Mouse (Mus musculus): ENCODE measurements around the gene Cbr2. TPM values are rescaled to one million over a fixed set of nuclear protein-coding genes. Genes with fewer than 3 reads are reported as not detected.

The Cbr2 gene
- total RNA-seq, 4 experiments from 2014 or later, result 0.99 to 2.7 (median 1.9) TPM

DNA sequence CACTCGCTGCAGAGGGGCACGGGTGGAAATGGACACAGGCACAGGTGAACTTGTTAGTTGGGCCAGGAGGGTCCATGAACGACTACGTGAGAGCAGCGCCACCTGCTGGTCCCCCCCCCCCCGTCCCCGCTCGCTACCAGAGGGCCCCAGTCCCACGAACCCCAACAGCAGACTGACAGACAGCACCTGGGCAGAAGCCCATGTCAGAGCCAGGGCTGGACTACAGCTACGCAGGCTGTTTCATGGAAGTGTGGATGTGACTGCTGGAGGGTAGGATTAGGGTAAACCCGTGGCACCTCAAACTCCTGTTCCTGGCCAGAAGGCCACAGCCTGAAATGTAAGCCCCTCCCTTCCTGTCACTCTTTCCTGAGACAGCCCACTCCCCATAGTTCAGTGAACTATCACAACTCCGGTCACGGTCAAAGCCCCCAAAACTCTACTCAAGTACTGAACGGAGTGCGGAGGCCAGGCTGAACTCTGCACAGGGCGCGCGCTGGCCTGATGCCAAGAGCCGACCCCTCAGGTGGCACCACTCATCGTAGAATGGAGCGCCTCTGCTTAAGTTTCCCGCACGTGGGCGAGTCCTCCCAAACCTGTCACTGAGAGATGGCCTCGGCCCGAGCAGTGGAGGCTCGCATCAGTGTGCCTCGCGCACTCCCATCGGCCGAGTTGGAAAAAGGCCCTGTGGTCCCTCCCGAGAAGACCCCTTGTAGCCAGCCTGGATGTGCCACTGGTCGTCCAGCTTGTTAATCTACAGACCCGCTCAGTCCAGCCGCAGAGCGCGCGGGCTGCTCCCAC lies 18.9 kb downstream of the Cbr2 start:
- DNase-seq (ENCODE audit: low spot score in 2 of 2), result no peak

DNA sequence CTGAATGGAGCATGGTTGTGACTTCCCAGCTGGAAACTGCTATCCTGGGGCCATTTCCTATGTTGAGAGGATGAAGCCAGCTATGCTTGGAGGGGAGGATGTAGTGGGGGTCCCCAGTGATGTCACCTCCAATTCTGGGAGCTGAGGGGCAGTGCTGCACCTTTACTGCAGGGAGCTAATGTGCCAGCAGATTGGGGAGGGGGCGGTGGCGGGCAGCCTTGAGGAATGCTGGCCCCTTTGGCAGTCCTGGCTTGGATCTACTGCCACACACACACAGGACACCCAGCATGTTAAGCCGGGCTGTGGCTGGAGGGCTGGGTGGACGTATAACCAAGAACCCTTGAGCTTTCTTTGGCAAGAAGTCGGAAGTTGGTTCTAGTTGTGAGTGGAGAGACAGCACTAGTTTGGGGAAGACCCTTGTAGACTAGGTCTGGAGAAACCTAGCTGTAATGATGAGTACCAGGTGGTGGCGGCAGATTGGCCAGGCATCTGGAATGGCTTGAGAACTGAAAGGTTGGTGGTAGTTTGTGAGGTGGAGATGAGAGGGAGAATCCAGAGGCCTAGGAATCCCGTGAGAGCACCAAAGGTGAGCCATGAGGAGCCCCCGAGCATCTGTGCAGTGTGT lies 19.8 kb downstream of the Cbr2 start:
- DNase-seq (ENCODE audit: low spot score in 2 of 2), result no peak

DNA sequence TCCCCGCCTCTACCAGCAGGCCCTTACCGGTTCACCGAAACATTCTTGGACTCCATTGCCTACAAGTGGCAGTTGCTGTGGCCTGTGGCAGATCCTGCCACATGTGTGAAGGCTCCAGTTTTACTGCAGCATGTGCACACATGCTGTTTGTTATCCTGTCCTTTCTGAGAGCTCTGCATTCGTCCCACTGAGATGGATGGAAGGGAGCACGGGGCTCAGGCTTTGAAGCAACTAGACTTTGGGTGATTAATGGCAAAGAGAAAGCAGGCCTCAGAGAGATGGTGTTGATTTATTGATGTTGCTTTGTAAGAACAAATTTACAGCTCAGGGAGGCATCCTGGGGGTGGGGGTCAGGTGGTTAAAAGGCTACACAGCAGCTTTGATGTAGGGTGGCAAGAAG lies 21.2 kb downstream of the Cbr2 start:
- DNase-seq (ENCODE audit: low spot score in 2 of 2), result no peak

DNA sequence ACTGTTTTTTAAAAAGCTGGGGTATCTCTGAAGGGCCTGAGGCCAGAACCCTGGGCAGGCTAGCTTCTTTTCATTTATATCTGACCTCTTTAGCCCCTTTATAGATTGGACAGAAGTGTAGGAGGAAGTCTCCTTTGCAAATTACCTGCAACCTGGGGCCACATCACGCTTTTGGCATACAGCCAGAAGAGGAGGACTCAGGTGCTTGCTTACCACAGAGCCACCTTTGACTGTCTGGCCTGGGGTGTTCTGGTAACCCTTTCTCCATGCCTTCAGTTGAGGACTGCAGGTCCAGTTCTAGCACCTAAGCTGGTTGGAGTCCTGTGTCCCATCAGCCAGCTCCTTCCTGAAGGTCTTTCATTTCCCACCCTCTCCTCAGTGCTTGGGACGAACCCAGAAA lies 22.4 kb downstream of the Cbr2 start:
- DNase-seq (ENCODE audit: low spot score in 2 of 2), result no peak

DNA sequence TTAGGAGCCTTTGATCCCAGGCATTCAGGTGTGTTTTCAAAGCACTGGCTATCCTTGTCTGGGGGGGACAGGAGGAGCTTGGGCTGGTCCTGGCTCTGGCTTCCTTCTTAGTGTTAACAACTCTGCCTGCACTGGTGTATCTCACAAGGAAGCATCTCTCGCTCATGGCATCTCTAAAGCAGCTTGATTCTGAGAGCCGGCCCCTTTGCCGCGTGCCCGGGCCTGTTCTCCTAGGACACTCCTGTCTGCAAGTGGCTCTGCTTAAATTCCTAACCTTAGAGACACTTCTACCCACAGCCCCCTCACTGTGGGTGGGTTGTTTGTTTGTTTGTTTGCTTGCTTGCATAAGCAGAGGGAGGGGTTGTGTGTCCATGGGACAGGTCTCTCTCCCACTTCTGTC lies 23.9 kb downstream of the Cbr2 start:
- DNase-seq (ENCODE audit: low spot score in 2 of 2), result no peak

DNA sequence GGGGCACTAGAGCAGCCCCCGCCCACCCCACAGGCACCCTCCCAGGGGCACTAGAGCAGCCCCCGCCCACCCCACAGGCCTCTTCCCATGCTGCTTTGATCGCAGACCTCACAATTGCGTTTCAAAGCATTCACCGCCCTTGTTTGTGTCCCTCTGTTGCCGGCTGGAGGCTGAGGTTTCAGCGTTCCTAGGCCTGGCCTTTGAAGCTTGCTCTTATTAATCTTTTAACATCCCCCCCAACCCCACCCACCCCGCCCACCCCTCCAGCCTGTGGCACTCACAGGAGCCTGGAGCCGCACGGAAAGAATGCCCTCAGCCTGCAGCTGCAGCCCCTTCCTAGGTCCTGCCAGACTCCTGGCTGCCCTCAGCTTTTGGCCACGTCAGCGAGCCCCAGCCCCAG lies 24.7 kb downstream of the Cbr2 start:
- no peak for DNase-seq (ENCODE audit: low spot score in 2 of 2)

DNA sequence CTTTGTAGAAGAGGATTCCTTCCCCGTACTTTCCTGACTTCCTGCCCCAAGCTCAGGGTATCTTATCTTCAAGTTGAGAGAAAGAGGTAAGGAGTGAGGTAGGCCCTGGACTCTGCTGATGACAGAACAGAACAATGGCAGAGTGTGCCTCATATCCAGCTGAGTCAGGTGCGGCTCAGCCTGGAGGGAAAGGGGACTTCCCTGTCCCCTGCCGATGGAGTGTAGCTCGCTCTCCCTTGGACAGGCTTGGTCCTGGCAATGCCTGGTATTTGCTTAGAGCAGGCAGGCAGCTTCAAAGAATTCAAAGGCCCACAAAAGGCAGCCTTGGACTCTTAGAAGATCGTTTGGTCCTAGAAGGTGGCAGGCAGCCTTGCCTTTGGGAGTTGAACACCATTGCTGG lies 25.8 kb downstream of the Cbr2 start:
- DNase-seq (ENCODE audit: low spot score in 2 of 2), result no peak

DNA sequence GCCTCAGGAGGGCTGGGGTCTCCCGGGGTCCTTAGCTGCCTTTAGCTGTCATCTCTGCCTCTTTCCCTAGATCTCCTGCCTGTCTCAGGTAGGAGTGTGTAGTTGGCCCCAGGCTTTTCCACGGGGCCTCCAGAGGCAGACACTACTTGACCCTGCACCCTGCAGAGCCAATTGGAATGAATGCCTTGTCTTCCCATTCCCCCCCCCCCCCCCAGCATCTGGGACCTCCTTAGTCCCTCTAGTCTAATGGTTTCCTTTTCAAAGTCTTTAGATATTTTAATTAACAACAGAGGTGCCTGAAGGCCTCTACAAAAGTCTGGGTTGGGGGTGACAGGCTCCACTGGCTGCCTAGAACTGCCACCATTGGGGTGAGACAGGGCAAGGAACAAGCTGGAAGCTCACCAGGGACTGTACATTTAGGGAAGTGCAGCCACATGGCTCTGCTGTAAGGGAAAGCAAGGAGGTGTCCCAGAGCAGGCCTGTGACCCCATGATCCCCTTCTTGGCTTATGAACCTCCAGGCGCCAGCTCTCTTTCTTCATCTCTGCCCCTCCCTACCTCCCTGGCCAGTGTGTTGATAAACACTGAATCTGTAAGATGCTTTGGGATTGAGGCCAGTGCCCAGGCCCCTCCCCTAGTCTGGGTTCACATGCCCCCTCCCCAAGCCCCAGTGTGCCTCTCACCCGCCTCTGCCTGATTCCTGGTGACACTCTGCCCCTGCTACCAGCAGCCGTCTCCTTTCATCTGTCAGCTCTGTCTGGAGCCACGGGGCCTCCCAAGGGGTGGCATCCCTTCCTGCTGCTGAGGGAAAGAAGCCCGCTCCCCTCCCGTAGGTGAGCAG lies 27.2 kb downstream of the Cbr2 start:
- DNase-seq (ENCODE audit: low spot score in 2 of 2), result no peak

DNA sequence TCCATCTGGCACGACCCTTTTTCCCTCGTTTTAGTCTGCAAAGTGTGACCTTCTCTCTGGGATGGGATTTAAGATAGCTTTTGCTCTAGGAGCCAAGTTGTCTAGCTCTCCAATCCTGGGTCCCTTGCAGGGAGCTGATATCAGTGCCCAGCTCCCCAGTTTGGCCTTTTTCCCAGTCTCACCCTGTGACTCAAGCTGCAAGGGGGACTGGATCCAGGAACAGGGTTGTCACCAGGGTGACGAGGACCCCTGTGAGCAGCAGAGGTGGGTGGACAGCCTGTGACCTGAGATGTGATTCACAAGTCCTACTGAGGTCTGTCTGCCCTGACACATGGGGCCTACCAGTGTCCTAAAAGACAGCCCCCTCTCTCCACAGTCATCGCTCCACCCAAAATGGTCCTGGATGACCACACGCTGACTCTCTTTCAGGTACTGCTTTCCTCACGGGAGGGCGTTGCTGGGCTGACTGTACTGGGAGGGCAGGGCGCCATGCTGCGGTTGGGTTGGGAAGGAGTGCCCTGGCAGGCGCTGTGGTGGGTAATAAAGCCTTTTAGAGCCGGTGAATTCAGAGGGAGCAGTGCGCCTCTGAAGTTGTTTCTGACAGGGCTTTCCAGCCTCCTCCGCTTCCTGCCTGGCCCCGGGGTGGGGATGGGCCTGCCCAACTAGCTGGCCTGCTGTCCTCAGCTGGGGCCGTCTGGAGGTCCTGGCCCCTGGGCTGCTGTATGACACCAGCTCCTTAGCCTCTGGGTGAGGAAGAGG lies 28.0 kb downstream of the Cbr2 start:
- DNase-seq (ENCODE audit: low spot score in 2 of 2), result no peak

DNA sequence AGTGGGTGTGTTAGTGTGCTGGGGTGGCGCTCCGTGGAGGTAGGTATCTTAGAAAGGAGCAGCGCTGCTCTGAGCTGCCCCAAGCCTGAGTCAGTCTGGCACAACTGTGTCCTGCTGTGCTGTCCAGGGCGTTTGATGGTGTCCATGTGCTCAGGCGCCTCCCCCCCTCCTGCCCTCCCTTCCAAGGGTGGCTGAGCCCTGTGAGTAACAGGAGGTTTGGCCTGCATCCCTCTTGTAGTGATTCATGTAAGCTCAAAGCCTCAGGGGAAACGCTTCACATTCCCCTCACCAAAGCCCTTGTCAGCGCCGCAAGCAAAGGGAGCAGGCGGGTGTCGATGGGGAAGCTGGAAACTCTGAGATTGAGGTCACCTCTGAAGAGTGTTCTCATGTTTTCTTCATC lies 34.2 kb downstream of the Cbr2 start:
- DNase-seq (ENCODE audit: low spot score in 2 of 2), result no peak

DNA sequence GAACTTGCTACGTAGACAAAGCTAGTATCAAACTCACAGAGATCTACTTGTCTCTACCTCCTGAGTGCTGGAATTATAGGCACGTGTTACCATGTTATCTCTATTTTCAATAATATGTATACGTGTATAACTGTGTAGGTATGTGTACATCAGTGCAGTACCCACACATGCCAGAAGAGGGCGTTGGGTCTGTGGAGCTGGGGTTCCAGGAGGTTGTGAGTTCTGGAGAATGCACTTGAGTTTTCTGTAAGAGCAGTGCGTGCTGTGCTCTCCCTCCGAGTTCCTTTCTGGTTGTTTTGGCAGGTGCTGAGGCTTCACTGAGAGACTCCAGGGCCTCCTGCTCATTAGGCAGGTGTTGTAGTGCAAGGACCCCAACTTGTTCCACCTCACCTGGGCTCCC lies 35.3 kb downstream of the Cbr2 start:
- DNase-seq (ENCODE audit: low spot score in 2 of 2), result no peak

DNA sequence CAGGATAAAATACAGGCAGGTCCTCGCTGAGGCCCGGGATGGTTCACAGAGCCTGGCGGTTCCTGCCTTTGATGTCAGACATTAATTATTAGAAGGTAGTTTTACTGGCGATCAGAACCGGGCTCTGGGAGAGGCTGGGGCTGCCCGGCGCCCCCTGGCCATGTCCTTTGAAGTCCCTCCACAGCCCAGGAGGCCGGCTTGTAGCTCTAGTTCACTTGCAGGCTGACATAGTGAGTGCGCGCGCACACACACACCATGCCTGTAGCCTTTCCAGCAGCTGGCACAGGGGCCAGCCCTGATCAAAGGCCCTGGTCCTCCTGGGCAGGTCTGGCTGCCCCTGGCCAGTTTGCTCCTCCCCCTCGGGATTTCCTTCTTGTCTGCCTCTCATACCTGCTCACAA lies 36.3 kb downstream of the Cbr2 start:
- DNase-seq (ENCODE audit: low spot score in 2 of 2), result no peak

DNA sequence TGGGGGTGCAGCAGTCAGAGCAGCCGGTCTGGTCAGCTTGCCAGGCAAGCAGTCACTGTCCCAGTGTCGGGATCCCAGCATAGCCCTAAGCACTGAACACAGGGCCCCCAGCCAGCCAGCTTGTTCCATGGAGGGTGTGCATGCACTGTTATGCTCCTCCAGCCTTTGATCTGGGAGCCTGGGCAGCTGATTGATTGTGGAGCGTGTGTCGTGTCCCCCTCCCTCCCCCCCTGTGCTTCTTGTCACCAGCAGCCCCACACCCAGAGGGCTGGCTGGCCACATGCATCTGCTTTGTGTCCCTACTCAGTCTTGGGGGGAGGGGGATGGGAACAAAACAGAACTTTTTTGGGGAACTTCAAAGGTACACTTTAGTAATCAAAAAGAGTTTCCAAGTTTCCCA lies 36.7 kb downstream of the Cbr2 start:
- DNase-seq (ENCODE audit: low spot score in 2 of 2), result no peak

DNA sequence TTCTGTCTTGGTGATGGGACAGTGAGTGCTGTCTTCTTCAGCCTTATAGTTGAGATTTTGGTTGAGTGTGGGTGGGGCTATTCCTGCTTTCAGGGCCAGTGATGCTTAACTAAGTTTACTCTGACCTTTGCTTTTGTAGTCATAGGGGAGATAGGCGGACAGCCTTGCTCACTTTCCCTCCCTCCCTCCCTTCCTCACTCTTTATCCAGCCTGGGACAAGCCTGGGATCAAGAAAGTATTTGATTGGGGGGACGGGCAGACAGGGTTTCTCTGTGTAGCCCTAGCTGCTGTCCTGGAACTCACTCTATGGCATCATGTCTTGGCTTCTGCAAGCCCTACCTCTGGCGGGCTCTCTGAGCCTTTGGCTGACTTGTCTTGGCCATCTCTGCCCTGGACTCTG lies 38.5 kb downstream of the Cbr2 start:
- no peak for DNase-seq (ENCODE audit: low spot score in 2 of 2)

DNA sequence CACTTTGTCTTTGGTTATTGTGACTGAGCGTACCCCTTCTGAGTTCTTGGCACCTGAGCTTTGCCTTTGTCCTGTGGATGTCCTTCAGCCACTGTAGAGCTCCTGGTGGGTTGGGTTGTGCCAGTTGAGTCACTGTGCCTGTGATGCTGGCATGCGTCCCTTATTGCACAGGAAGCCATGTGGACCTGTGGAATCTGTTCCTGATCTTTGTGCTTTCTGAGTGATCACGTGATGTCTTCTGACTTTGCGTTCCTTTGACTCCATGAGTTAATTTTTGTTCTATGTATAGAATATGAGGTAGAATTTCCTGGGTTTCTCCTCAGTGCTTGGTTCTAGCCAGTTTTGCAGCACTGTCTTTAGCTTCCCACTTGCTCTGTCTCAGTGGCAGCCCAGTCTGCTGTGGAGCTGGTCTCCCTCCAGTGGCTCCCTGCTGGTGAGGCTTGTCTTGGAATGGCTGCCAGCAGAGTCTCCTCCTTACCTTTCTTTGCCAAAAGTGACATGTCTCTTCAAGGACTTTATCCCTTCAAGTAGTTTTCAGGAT lies 39.4 kb downstream of the Cbr2 start:
- DNase-seq (ENCODE audit: low spot score in 2 of 2), result no peak

DNA sequence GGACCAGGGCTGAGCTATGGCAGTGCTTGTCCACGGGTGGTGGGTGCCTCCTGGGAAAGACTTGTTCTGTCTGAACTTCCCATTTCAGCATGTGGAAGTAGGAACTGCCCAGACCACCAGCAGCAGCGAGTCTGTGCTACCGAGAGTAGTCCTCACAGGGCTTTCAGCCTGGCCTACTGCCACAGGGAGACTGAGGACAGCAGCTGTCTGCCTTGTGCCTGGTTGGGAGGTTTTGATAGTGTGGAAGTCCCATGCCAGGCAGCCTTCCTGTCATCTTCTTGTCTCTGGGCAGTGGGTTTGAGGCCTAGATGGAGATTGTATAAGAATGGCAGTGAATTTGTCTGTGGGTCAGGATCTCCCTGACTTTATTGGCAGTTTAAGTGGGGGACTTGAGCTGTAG lies 42.5 kb downstream of the Cbr2 start:
- DNase-seq (ENCODE audit: low spot score in 2 of 2), result no peak

DNA sequence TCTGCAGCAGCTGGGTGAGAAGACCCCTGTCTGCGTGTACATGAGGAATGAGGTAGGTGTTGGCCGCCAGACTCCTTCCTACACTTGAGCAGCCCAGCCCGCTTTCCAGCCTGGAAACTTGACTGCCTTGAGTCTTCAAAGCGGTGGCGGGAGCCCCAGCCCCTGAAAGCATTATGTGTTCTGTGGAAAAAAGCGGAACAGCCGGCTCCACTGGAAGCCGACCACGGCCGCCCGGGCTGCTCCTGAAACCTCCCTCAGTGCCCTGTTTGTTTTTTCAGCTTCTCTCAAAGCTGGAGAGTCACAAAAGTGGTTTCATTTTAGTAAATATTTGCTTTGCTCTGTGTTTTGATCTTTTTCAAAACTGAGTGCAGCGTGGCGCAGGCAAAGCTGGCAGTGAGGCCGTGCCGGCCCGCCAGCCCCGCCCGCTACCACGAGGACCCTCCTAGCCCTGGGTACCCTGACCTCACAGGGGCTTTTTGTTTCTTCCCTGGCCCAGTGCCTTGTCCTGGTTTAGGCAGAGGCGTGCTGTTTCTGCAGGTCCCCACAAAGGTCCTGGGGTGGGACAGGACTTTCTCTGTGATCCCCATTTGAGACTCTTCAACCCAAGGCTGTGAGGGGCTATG lies 45.2 kb downstream of the Cbr2 start:
- no peak for DNase-seq (ENCODE audit: low spot score in 2 of 2)

DNA sequence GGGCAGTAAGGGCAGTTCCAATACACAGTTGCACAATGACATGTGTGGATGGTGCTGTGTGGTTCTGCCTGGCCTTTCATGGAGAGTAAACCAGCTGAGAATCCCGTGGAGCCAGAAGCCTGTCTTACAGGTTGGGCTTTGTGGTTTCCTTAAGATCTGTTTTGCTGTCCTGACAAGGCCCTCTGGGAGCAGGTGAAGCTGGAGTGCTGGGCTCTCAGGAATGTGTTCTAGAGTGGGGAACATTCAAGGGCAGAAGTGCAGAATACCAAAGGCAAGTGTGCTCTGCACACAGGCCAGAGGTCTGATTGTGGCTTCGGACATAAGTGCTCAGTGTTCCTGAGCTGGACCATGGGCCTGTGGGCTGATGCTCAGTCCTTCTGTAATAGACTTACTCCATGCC lies 47.3 kb downstream of the Cbr2 start:
- DNase-seq (ENCODE audit: low spot score in 2 of 2), result no peak

DNA sequence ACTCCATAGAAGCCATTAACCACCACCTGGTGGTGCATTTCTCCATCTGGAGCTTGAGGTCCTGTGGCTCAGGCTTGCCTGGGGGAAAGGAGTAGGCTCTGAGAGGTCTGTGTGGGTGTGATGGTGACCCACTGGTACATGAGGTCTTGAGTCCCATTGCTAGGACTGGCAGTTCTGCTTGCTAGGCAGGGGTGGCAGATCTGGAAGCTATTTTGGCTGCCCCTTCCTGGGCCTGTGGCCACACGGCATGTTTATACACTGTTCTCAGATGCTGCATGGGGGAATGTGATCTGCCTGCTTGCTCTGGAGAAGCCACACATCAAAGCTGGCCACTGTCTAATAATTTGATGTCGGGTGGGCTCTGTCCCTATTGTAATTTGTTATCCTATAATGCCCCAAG lies 47.8 kb downstream of the Cbr2 start:
- DNase-seq (ENCODE audit: low spot score in 2 of 2), result no peak

DNA sequence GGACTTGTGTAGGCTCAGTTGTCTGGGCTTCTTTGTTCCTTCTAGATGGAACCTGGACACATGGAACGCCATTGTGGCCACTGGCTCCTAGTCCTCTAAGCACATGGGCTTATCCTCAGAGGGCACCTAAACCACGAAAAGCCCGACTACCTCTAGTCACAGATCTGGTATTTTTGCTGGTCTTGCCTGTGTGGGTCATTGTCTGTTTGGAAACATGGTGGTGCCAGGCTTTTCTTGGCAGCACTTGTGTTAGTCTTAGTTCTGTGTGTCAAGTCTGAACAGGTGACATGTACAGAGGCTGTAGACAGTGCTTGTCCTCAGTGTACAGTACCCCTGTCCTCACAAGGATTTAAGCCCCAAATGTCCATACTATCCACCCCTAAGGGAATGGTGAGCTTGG lies 48.4 kb downstream of the Cbr2 start:
- DNase-seq (ENCODE audit: low spot score in 2 of 2), result no peak

DNA sequence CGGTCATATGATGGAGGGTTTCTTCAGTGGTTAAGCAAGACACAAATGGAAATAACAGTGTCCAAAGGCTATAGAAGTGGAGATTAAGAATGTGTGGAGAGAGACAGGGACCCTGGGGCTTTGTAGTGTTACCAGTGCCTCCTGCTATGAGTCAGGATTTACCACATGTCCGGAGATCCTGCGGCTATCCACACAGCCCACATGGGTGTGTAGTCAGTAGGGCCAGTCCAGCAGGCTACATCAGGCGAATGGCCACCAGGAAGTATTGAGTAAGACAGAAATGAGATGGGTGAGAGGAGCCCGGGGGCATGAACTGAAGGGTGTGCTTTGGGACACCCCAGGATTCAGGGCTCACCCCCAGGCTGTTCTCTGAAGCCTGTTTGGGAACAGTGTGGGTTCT lies 49.2 kb downstream of the Cbr2 start:
- no peak for DNase-seq (ENCODE audit: low spot score in 2 of 2)
